Mouse (Mus musculus) hindbrain, embryonic 16.5 days (tissue): Measurements from ENCODE around the gene Mnx1. TPM values are rescaled to one million over a fixed set of nuclear protein-coding genes. Genes with fewer than 3 reads are reported as not detected.

Experiments
- ATAC-seq: fragments of 200-750 bp; cut with Nextera tagmentation; 2 replicates; pipeline ENCODE4 v1.8.0; 2017; ENCODE audit warnings: moderate TSS enrichment, moderate library complexity
- H3K27ac ChIP-seq: fragments of 300-500 bp; sonication (generic); 2 replicates; pipeline ENCODE4 v1.5.1; 2014; ENCODE audit warnings: low read depth, mild to moderate bottlenecking, control low read depth, low read length, moderate library complexity
- H3K27me3 ChIP-seq: fragments of 300-500 bp; sonication (generic); replicated peaks from 2 replicates; pipeline ENCODE4 v1.6.1; 2014; ENCODE audit warnings: low read length; ENCODE audit not compliant: control insufficient read depth, insufficient read depth
- H3K36me3 ChIP-seq: fragments of 300-500 bp; sonication (generic); 2 replicates; pipeline ENCODE4 v1.6.1; 2014; ENCODE audit warnings: mild to moderate bottlenecking, low read length, moderate library complexity, mixed read lengths; ENCODE audit not compliant: control insufficient read depth, insufficient read depth
- H3K4me1 ChIP-seq: fragments of 300-500 bp; sonication (generic); 2 replicates; pipeline ENCODE4 v1.6.1; 2014; ENCODE audit warnings: low read depth, low read length; ENCODE audit not compliant: control insufficient read depth, insufficient read depth
- H3K4me2 ChIP-seq: fragments of 300-500 bp; sonication (generic); 2 replicates; pipeline ENCODE4 v1.6.1; 2014; ENCODE audit warnings: mild to moderate bottlenecking, low read length, control low read depth, moderate library complexity
- H3K4me3 ChIP-seq: fragments of 300-500 bp; sonication (generic); 2 replicates; pipeline ENCODE4 v1.5.1; 2014; ENCODE audit warnings: mild to moderate bottlenecking, low read length, control low read depth, moderate library complexity
- H3K9ac ChIP-seq: fragments of 300-500 bp; sonication (generic); 2 replicates; pipeline ENCODE4 v1.6.1; 2014; ENCODE audit warnings: low read depth, mild to moderate bottlenecking, control low read depth, low read length, moderate library complexity
- H3K9me3 ChIP-seq: fragments of 300-500 bp; sonication (generic); 2 replicates; pipeline ENCODE4 v1.6.1; 2014; ENCODE audit warnings: mild to moderate bottlenecking, low read length, moderate library complexity; ENCODE audit not compliant: control insufficient read depth
- WGBS: fragments of 180-500 bp; shearing (Covaris S2); extraction: QIAGEN DNeasy Blood & Tissue Kit; methylation state at CpG from one replicate; pipeline ENCODE4 v1.1.7; 2014; 5-methylcytosine and 5-hydroxymethylcytosine counted together
- polyA plus RNA-seq: library from polyadenylated mRNA; unstranded; fragments of >200 nt; fragmentation: Nextera tagmentation; extraction: Ambion mirVana; gene quantifications from 2 replicates; pipeline ENCODE4 v1.2.1, GENCODE M21; 2015

Gene Mnx1
- polyA plus RNA-seq, 1 experiment from 2014 or later: not detected

- Histone ChIP-seq H3K36me3 (no peaks in the 10 kb centered on the region), H3K4me2 (no peak overlapping the region), H3K9me3 (no peaks in the 10 kb centered on the region), H3K27ac (no peak overlapping the region), H3K4me1 (peaks cover 5% of the 10 kb centered on the region), H3K9ac (no peak overlapping the region), H3K4me3 (no peak overlapping the region), H3K27me3 (peaks cover 69% of the 10 kb centered on the region)
- ATAC-seq: no peak
- WGBS: 2% methylated on average over 11 of the region's 11 CpGs
Measured at GRCm38 (mm10) chr5:29471396-29471795, 6.9 kb downstream of the Mnx1 start.

GRCm38 (mm10) chr5:29470851-29471394, 7.3 kb downstream of the Mnx1 start:
- no peak overlapping the region for H3K4me3 ChIP-seq

GRCm38 (mm10) chr5:29470271-29470670, 8.0 kb downstream of the Mnx1 start:
- H3K4me3 ChIP-seq: no peak overlapping the region
- H3K27me3 ChIP-seq: peaks cover 67% of the 10 kb centered on the region
- no peak for ATAC-seq
- H3K4me2 ChIP-seq: no peak overlapping the region
- H3K36me3 ChIP-seq: no peaks in the 10 kb centered on the region
- no peak overlapping the region for H3K27ac ChIP-seq
- no peak overlapping the region for H3K9ac ChIP-seq
- peaks cover 5% of the 10 kb centered on the region for H3K4me1 ChIP-seq
- 9% methylated on average over 5 of the region's 5 CpGs for WGBS
- H3K9me3 ChIP-seq: no peaks in the 10 kb centered on the region

More at GRCm38 (mm10) chr5:29470851-29471394, 7.3 kb downstream of the Mnx1 start:
- 4% methylated on average over 20 of the region's 20 CpGs for WGBS
- Histone ChIP-seq H3K27me3 (peaks cover 69% of the 10 kb centered on the region), H3K4me1 (peaks cover 5% of the 10 kb centered on the region), H3K4me2 (no peak overlapping the region), H3K27ac (no peak overlapping the region), H3K9me3 (no peaks in the 10 kb centered on the region), H3K9ac (no peak overlapping the region), H3K36me3 (no peaks in the 10 kb centered on the region)
- no peak for ATAC-seq

DNA sequence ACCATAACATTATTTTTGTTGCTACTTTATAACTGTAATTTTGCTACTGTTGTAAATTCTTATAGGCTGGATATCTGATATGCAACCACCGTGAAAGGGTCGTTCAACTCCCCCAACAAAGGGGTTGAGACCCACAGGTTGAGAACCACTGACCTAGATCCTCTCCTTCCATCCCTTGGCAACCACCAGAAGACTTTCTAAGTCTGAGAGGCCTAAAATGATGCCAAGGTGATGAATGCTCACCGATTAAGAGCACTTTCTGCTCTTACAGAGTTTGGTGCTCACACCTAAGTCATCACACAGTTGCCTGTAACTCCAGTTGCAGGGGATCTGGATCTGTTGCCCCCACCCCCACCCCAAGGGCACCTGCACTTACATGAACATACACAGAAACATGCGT, 8.8 kb downstream of the Mnx1 start:
- no peak for ATAC-seq
- no peak overlapping the region for H3K4me3 ChIP-seq
- H3K36me3 ChIP-seq: no peaks in the 10 kb centered on the region
- H3K9me3 ChIP-seq: no peaks in the 10 kb centered on the region
- no peak overlapping the region for H3K4me2 ChIP-seq
- H3K27me3 ChIP-seq: peaks cover 60% of the 10 kb centered on the region
- H3K4me1 ChIP-seq: peaks cover 5% of the 10 kb centered on the region
- no peak overlapping the region for H3K9ac ChIP-seq
- no peak overlapping the region for H3K27ac ChIP-seq
- 7% methylated on average over 4 of the region's 4 CpGs for WGBS

- ATAC-seq: no peak
- H3K9ac ChIP-seq: no peak overlapping the region
- H3K36me3 ChIP-seq: no peaks in the 10 kb centered on the region
- peaks cover 5% of the 10 kb centered on the region for H3K4me1 ChIP-seq
- H3K4me3 ChIP-seq: peak overlapping the region; percentile 34
- peak overlapping the region; percentile 50 for H3K4me2 ChIP-seq
- H3K27me3 ChIP-seq: peaks cover 57% of the 10 kb centered on the region
- H3K9me3 ChIP-seq: no peaks in the 10 kb centered on the region
- WGBS: 2% methylated on average over 17 of the region's 17 CpGs
- H3K27ac ChIP-seq: no peak overlapping the region
Measured at GRCm38 (mm10) chr5:29468351-29469065, 9.8 kb downstream of the Mnx1 start.

GRCm38 (mm10) chr5:29467489-29468350, 10.6 kb downstream of the Mnx1 start:
- WGBS: 2% methylated on average over 67 of the region's 67 CpGs

GRCm38 (mm10) chr5:29462943-29463686, 15.2 kb downstream of the Mnx1 start:
- no peak for ATAC-seq
- no peak overlapping the region for H3K4me3 ChIP-seq
- H3K4me1 ChIP-seq: peaks cover 4% of the 10 kb centered on the region
- peaks cover 24% of the 10 kb centered on the region for H3K27me3 ChIP-seq
- 77% methylated on average over 9 of the region's 9 CpGs for WGBS
- H3K9ac ChIP-seq: no peak overlapping the region
- no peaks in the 10 kb centered on the region for H3K36me3 ChIP-seq
- H3K27ac ChIP-seq: no peak overlapping the region
- H3K4me2 ChIP-seq: no peak overlapping the region
- no peaks in the 10 kb centered on the region for H3K9me3 ChIP-seq

More at GRCm38 (mm10) chr5:29467489-29468350, 10.6 kb downstream of the Mnx1 start:
- Histone ChIP-seq H3K27ac (no peak overlapping the region), H3K4me2 (peak overlapping the region; percentile 50), H3K9me3 (no peaks in the 10 kb centered on the region), H3K36me3 (no peaks in the 10 kb centered on the region), H3K4me1 (peaks cover 5% of the 10 kb centered on the region), H3K4me3 (peak overlapping the region; percentile 34), H3K27me3 (peaks cover 50% of the 10 kb centered on the region), H3K9ac (0 out of 2 replicates have a peak overlapping the region, but pooled peaks have one; percentile 0)
- no peak for ATAC-seq

DNA sequence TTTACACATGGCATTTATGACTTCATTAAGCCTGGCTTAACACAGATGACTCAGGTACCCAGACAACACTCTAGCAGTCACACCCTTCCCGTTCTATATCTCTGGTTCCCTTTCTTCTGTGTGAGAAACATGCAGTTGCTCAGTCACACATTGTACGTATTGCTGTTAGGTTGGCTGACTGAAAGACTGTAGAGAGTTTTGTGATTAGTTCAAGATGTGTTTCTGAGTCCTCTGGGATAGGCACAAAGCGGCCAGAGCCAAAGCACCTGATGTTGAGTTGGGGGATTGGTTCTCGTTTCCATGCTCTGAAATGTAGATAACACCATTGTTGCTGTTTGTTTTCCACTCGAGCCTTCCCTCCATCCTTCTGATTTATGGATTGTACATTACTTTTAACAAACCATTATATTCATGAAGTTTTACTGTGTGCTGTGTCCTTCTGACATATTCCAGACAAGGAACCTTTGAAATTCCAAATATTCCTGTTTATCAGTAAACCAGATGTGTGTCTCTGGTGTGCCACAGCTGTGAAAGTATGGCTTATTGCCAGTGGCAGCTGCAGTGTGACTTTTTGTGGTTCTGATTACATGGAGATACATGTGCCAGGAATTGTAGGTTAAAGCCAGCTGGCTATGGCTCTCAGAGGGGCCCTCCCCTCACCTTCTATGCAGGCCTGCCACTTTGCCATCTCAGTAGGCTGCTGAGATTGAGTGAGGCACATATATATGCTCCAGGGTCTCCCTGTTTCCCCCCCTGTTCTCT, 21.2 kb downstream of the Mnx1 start:
- Histone ChIP-seq H3K27ac (no peak overlapping the region), H3K27me3 (no peaks in the 10 kb centered on the region), H3K9me3 (no peaks in the 10 kb centered on the region), H3K4me1 (no peaks in the 10 kb centered on the region), H3K36me3 (peaks cover 7% of the 10 kb centered on the region; the same call in 1 of the 2 replicates), H3K4me3 (no peak overlapping the region), H3K9ac (no peak overlapping the region), H3K4me2 (no peak overlapping the region)
- 84% methylated on average over 5 of the region's 5 CpGs for WGBS
- ATAC-seq: no peak
